Mouse (Mus musculus) liver, embryonic 12.5 days (tissue): ENCODE results near the gene Zw10. TPM values are rescaled to one million over a fixed set of nuclear protein-coding genes. Genes with fewer than 3 reads are reported as not detected.

Experiments
- ATAC-seq: fragments of 200-750 bp; cut with Nextera tagmentation; 2 replicates; pipeline ENCODE4 v1.8.0; 2017; ENCODE audit warnings: moderate number of reproducible peaks, mild to moderate bottlenecking, moderate library complexity
- H3K27ac ChIP-seq: fragments of 300-500 bp; sonication (generic); 2 replicates; pipeline ENCODE4 v1.5.1; 2016; ENCODE audit warnings: mild to moderate bottlenecking
- H3K27me3 ChIP-seq: fragments of 300-500 bp; sonication (generic); replicated peaks from 2 replicates; pipeline ENCODE4 v1.6.1; 2016; ENCODE audit warnings: mild to moderate bottlenecking, moderate library complexity
- H3K36me3 ChIP-seq: fragments of 300-500 bp; sonication (generic); 2 replicates; pipeline ENCODE4 v1.6.1; 2016; ENCODE audit warnings: mild to moderate bottlenecking, moderate library complexity
- H3K4me1 ChIP-seq: fragments of 300-500 bp; sonication (generic); 2 replicates; pipeline ENCODE4 v1.6.1; 2016
- H3K4me2 ChIP-seq: fragments of 300-500 bp; sonication (generic); 2 replicates; pipeline ENCODE4 v1.6.1; 2016; ENCODE audit warnings: mild to moderate bottlenecking, moderate library complexity
- H3K4me3 ChIP-seq: fragments of 300-500 bp; sonication (generic); 2 replicates; pipeline ENCODE4 v1.5.1; 2016; ENCODE audit warnings: mild to moderate bottlenecking, moderate library complexity
- H3K9ac ChIP-seq: fragments of 300-500 bp; sonication (generic); 2 replicates; pipeline ENCODE4 v1.6.1; 2016; ENCODE audit warnings: mild to moderate bottlenecking, moderate library complexity
- H3K9me3 ChIP-seq: fragments of 300-500 bp; sonication (generic); replicated peaks from 2 replicates; pipeline ENCODE4 v1.6.1; 2016; ENCODE audit warnings: mild to moderate bottlenecking, moderate library complexity
- WGBS: fragments of 180-500 bp; shearing (Covaris S2); methylation state at CpG from one replicate; pipeline ENCODE4 v1.1.7; 2016; ENCODE audit not compliant: insufficient replicate concordance; 5-methylcytosine and 5-hydroxymethylcytosine counted together
- polyA plus RNA-seq: library from polyadenylated mRNA; unstranded; fragments of >200 nt; fragmentation: Nextera tagmentation; extraction: Ambion mirVana; gene quantifications from 2 replicates; pipeline ENCODE4 v1.2.1, GENCODE M21; 2016

Zw10 gene
- polyA plus RNA-seq, 1 experiment from 2014 or later: 32.7 TPM

DNA sequence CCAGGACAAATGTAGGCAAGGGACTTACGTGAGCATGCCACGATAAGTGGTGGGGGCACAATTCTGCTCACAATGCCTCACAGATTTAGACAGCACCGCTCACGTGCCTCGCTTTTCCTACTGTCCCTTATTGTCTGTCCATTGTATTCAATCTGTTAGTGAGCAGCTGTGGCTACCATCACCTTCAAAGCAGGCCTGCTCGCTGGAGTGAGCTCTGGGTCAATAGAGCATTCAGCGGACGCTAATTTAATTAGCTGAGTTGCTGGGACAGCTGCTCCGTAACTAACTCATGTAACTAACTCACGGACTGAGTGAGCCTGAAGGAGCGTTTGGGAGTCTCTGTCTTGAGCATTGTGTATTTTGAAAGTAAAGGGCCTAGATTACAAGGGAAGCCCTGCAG is 31.9 kb downstream of the Zw10 start:
- Histone ChIP-seq H3K9me3 (no peaks in the 10 kb centered on the region), H3K9ac (no peak overlapping the region), H3K36me3 (0 out of 2 replicates have a peak, but pooled peaks cover 5% of the 10 kb centered on the region), H3K27ac (no peak overlapping the region), H3K4me3 (no peak overlapping the region), H3K4me1 (no peaks in the 10 kb centered on the region), H3K27me3 (no peaks in the 10 kb centered on the region), H3K4me2 (no peak overlapping the region)
- WGBS: 78% methylated on average over 11 of the region's 11 CpGs
- ATAC-seq: no peak

- Histone ChIP-seq H3K27ac (no peak overlapping the region), H3K4me3 (no peak overlapping the region), H3K4me2 (no peak overlapping the region), H3K27me3 (no peaks in the 10 kb centered on the region), H3K9me3 (0 out of 2 replicates have a peak, but pooled peaks cover 3% of the 10 kb centered on the region), H3K9ac (no peak overlapping the region), H3K36me3 (no peaks in the 10 kb centered on the region), H3K4me1 (peaks cover 9% of the 10 kb centered on the region)
- no peak for ATAC-seq
- 85% methylated on average over 3 of the region's 3 CpGs for WGBS
Measured at GRCm38 (mm10) chr9:49098871-49099270, 43.5 kb downstream of the Zw10 start.

DNA sequence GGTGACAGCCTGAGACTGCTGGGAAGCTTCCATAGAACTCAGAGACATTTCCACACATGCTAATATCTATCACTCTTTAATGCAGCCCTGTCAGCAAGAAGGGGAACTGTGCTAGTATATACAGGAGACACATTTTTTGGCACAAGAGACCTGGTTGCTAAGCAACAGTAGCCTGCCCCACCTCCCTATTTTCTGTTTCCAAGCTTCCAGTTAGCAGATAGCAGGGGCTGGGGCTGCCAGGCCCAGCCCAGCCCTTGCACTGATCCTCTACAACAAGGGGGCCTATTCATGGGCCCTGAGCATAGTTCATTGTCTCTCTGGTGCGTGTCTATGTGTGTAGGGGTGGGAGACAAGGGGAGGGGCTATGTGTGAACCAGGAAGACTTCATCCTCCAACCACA is 46.9 kb downstream of the Zw10 start:
- Histone ChIP-seq H3K4me1 (no peaks in the 10 kb centered on the region), H3K9me3 (0 out of 2 replicates have a peak, but pooled peaks cover 3% of the 10 kb centered on the region), H3K36me3 (no peaks in the 10 kb centered on the region), H3K9ac (no peak overlapping the region), H3K27ac (no peak overlapping the region), H3K27me3 (no peaks in the 10 kb centered on the region), H3K4me2 (no peak overlapping the region), H3K4me3 (no peak overlapping the region)
- no peak for ATAC-seq
- 29% methylated on average over 1 of the region's 1 CpGs for WGBS

GRCm38 (mm10) chr9:49109101-49109500 is 53.7 kb downstream of the Zw10 start:
- no peaks in the 10 kb centered on the region for H3K27me3 ChIP-seq
- no peaks in the 10 kb centered on the region for H3K9me3 ChIP-seq
- no peaks in the 10 kb centered on the region for H3K4me1 ChIP-seq
- 68% methylated on average over 7 of the region's 7 CpGs for WGBS
- H3K9ac ChIP-seq: no peak overlapping the region
- H3K4me2 ChIP-seq: no peak overlapping the region
- no peak overlapping the region for H3K27ac ChIP-seq
- H3K4me3 ChIP-seq: no peak overlapping the region
- no peaks in the 10 kb centered on the region for H3K36me3 ChIP-seq
- no peak for ATAC-seq

DNA sequence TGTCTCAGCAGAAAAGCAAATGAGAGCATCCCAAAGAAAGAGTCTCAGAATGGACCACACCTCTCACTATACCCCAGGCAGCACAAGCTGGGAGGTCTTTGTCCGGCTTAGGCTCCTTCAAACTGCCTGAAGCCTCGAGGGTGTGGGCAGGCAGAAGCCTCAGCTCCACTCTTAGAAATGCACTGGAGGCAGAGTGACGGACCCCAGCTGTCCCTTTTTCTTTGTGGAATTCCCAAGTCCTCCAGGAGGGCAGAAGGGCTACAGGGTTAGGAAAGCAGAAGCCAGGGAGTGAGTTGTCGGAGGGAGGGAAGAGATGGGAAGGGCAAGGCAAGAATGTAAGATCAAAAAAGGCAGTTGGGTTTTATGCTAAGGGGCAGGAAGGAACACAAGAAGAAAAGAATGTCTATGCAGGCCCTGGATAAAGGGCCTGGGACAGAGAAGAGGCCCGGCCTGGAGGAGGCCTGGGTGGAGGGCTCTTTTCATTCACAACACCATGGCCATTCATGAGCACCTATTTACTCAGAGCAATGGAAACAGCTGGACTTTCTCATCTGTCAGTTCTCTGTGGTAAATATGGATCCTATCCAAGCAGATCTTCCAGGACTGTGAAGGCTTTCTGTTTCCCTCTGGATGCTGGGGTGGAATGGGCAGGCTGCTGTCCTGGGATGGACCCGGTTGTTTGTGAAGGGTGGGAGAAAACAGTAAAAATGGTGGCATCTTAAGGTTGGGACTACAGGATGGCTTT is 55.2 kb downstream of the Zw10 start:
- 51% methylated on average over 6 of the region's 6 CpGs for WGBS
- Histone ChIP-seq H3K27me3 (no peaks in the 10 kb centered on the region), H3K27ac (no peak overlapping the region), H3K4me2 (no peak overlapping the region), H3K36me3 (no peaks in the 10 kb centered on the region), H3K4me3 (no peak overlapping the region), H3K9me3 (no peaks in the 10 kb centered on the region), H3K9ac (no peak overlapping the region), H3K4me1 (no peaks in the 10 kb centered on the region)
- ATAC-seq: no peak

GRCm38 (mm10) chr9:49111296-49111695 is 55.9 kb downstream of the Zw10 start:
- WGBS: 38% methylated on average over 5 of the region's 5 CpGs
- no peak overlapping the region for H3K4me2 ChIP-seq
- H3K9me3 ChIP-seq: no peaks in the 10 kb centered on the region
- H3K4me3 ChIP-seq: no peak overlapping the region
- H3K27me3 ChIP-seq: no peaks in the 10 kb centered on the region
- no peak overlapping the region for H3K9ac ChIP-seq
- no peaks in the 10 kb centered on the region for H3K36me3 ChIP-seq
- no peak overlapping the region for H3K27ac ChIP-seq
- ATAC-seq: no peak
- no peaks in the 10 kb centered on the region for H3K4me1 ChIP-seq

GRCm38 (mm10) chr9:49118271-49118825 is 62.9 kb downstream of the Zw10 start:
- H3K4me1 ChIP-seq: no peaks in the 10 kb centered on the region
- no peak for ATAC-seq
- no peaks in the 10 kb centered on the region for H3K9me3 ChIP-seq
- H3K27ac ChIP-seq: no peak overlapping the region
- H3K27me3 ChIP-seq: no peaks in the 10 kb centered on the region
- 32% methylated on average over 3 of the region's 3 CpGs for WGBS
- H3K4me2 ChIP-seq: no peak overlapping the region
- H3K9ac ChIP-seq: no peak overlapping the region
- no peaks in the 10 kb centered on the region for H3K36me3 ChIP-seq
- H3K4me3 ChIP-seq: no peak overlapping the region

- Histone ChIP-seq H3K9me3 (no peaks in the 10 kb centered on the region), H3K4me3 (no peak overlapping the region), H3K36me3 (no peaks in the 10 kb centered on the region), H3K4me2 (no peak overlapping the region), H3K4me1 (no peaks in the 10 kb centered on the region), H3K9ac (no peak overlapping the region), H3K27ac (no peak overlapping the region), H3K27me3 (no peaks in the 10 kb centered on the region)
- ATAC-seq: no peak
- WGBS: 61% methylated on average over 4 of the region's 4 CpGs
Measured at GRCm38 (mm10) chr9:49119759-49120158, 64.3 kb downstream of the Zw10 start.

GRCm38 (mm10) chr9:49125706-49126105 is 70.3 kb downstream of the Zw10 start:
- H3K4me1 ChIP-seq: no peaks in the 10 kb centered on the region
- H3K36me3 ChIP-seq: no peaks in the 10 kb centered on the region
- no peak overlapping the region for H3K9ac ChIP-seq
- H3K4me2 ChIP-seq: no peak overlapping the region
- H3K9me3 ChIP-seq: no peaks in the 10 kb centered on the region
- H3K4me3 ChIP-seq: no peak overlapping the region
- no peak overlapping the region for H3K27ac ChIP-seq
- no peak for ATAC-seq
- no peaks in the 10 kb centered on the region for H3K27me3 ChIP-seq
- WGBS: 66% methylated on average over 7 of the region's 7 CpGs

Other genes starting within 250 kb of the Zw10 start
- 1.5 and 1.6 TPM in 2 replicates for gene Zbtb16, start 219.4 kb upstream of the Zw10 start, polyA plus RNA-seq
- not detected in 2 replicates for gene Htr3a, start 144.5 kb upstream of the Zw10 start, polyA plus RNA-seq
- gene Htr3b, start 90.6 kb upstream of the Zw10 start, polyA plus RNA-seq: not detected in 2 replicates
- gene Usp28, start 70.2 kb upstream of the Zw10 start, polyA plus RNA-seq: 8.7 and 10.8 TPM in 2 replicates
- not detected in 2 replicates for gene Tmprss5, start 25.6 kb downstream of the Zw10 start, polyA plus RNA-seq
- not detected in 2 replicates for gene Gm4894, start 194.9 kb downstream of the Zw10 start, polyA plus RNA-seq